Mouse (Mus musculus): ENCODE measurements at regions not wholly inside any gene's neighbourhood (a gene's known extent, or its start where the extent isn't known, plus 50 kb on each side); places are given as distances from the start of the nearest gene placed in this dataset.

DNA sequence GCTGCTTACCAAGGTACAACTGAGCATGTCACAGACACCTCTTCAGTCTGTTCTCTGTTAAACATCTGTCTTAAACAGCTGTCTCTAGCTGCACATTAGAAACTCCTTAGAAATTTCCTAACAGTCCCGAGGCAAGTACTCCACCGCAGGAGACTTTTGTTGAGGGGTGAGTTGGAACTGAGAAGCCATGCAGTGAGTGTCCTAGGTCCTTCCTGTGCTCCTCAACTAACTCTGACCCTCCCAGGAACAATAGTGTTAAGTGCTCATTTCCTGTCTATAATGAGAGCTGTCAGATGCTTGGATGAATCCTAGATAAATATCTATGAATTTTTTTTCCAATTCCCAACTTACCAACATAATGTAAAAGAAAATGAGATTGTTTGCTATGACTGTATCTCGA, 141.1 kb downstream of the Slc35b3 start:
- no peaks in the 10 kb centered on the region for H3K36me3 ChIP-seq (ENCODE audit: control insufficient read depth, insufficient read depth, low read length)
- no peak overlapping the region for H3K4me2 ChIP-seq (ENCODE audit: low read depth, low read length)
- no peak for ATAC-seq (ENCODE audit: low read depth)
- no peaks in the 10 kb centered on the region for H3K9me3 ChIP-seq (ENCODE audit: control insufficient read depth, low read length)
- H3K27ac ChIP-seq (ENCODE audit: low read depth, low read length), result no peak overlapping the region
- no peaks in the 10 kb centered on the region for H3K4me1 ChIP-seq (ENCODE audit: control insufficient read depth, insufficient read depth, low read length)
- H3K9ac ChIP-seq (replicated peaks; ENCODE audit: low read depth, low read length), result no peak overlapping the region
- no peak overlapping the region for H3K4me3 ChIP-seq (ENCODE audit: low read depth, low read length)
- H3K27me3 ChIP-seq (ENCODE audit: control insufficient read depth, insufficient read depth, low read length), result no peaks in the 10 kb centered on the region
- 82% methylated on average over 3 of the region's 3 CpGs for WGBS

DNA sequence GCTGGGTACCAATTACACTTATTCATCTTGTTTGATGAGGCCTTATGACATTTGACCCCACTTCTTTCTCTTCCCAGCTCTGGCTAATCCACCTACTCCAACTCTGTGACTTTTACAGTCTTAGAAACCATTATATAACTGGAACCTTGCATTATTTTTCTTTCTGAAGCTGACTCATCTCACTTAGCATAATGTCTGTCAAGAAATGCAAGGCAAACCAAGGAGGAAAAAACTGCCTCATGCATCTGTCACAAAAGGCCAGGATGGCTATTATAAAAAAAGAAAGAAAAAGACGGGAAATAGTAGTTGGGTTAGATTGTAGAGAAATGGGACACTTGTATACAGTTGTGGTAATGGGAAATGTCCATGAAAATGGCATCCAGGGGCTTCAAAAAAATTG, 141.9 kb downstream of the Slc35b3 start:
- Histone ChIP-seq H3K4me1 (ENCODE audit: control insufficient read depth, insufficient read depth, low read length) (no peaks in the 10 kb centered on the region), H3K27me3 (ENCODE audit: control insufficient read depth, insufficient read depth, low read length) (no peaks in the 10 kb centered on the region), H3K27ac (ENCODE audit: low read depth, low read length) (no peak overlapping the region), H3K36me3 (ENCODE audit: control insufficient read depth, insufficient read depth, low read length) (no peaks in the 10 kb centered on the region), H3K4me2 (ENCODE audit: low read depth, low read length) (no peak overlapping the region), H3K9me3 (ENCODE audit: control insufficient read depth, low read length) (no peaks in the 10 kb centered on the region), H3K4me3 (ENCODE audit: low read depth, low read length) (no peak overlapping the region), H3K9ac (replicated peaks; ENCODE audit: low read depth, low read length) (no peak overlapping the region)
- WGBS, result 74% methylated on average over 1 of the region's 1 CpGs
- no peak for ATAC-seq (ENCODE audit: low read depth)

DNA sequence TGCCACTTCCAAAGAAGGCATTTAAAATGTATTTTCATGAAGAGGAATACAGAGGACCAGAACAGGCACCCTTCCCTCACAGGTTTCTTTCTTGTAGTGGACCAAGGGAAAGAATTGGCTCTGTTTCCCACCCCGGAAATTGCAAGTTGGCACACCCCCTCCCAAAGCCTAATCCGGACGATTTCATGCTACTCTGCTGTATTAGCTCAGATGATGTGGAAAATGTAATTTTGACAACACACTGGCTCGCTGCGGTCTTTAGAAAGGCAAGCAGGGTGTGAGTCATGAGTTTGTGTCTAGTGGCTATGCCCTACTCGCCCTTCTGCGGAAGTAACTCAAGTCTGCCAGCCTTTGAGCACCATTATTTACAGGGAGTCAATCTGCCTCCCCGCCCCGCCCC, 144.4 kb downstream of the Slc35b3 start:
- H3K27ac ChIP-seq (ENCODE audit: low read depth, low read length), result no peak overlapping the region
- ATAC-seq (ENCODE audit: low read depth), result no peak
- 69% methylated on average over 9 of the region's 9 CpGs for WGBS
- H3K36me3 ChIP-seq (ENCODE audit: control insufficient read depth, insufficient read depth, low read length), result no peaks in the 10 kb centered on the region
- H3K9me3 ChIP-seq (ENCODE audit: control insufficient read depth, low read length), result no peaks in the 10 kb centered on the region
- no peak overlapping the region for H3K9ac ChIP-seq (replicated peaks; ENCODE audit: low read depth, low read length)
- H3K4me1 ChIP-seq (ENCODE audit: control insufficient read depth, insufficient read depth, low read length), result no peaks in the 10 kb centered on the region
- H3K4me3 ChIP-seq (ENCODE audit: low read depth, low read length), result no peak overlapping the region
- H3K27me3 ChIP-seq (ENCODE audit: control insufficient read depth, insufficient read depth, low read length), result no peaks in the 10 kb centered on the region
- H3K4me2 ChIP-seq (ENCODE audit: low read depth, low read length), result no peak overlapping the region

DNA sequence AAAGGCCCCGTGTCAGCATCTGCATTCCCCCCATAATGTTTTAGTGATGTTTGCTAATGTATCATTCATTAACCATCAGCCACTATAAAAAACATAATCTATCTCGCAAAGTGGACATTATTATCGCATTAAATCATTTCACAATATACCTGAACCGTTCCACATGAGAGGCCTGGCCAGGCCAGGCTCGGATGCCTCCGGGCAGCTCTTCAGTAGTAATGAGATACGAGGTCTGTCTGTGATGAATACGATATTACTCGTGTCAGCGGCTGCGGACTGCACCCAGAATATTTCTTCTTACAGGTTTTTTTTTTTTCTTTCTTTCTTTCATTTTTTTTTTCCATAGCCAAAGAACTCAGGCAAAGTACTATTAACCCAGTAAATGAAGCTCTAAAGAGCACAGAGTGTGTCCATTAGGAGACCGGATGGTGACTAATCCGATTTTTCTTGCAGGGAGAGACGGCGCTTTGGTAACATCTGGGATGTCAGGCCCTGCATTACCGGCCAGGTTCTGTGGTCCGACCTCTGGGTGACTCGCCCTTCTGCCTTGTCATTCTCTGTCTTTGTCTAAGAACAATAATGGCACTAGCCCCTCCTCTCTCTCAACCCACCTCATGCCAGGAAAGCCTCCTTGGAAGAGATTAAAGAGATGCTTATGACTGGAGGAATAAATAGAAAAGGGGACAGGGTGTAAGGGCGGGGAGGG, 145.5 kb downstream of the Slc35b3 start:
- Histone ChIP-seq H3K4me3 (ENCODE audit: low read depth, low read length) (no peak overlapping the region), H3K4me2 (ENCODE audit: low read depth, low read length) (no peak overlapping the region), H3K9ac (replicated peaks; ENCODE audit: low read depth, low read length) (no peak overlapping the region), H3K4me1 (ENCODE audit: control insufficient read depth, insufficient read depth, low read length) (no peaks in the 10 kb centered on the region), H3K27ac (ENCODE audit: low read depth, low read length) (no peak overlapping the region), H3K27me3 (ENCODE audit: control insufficient read depth, insufficient read depth, low read length) (no peaks in the 10 kb centered on the region), H3K9me3 (ENCODE audit: control insufficient read depth, low read length) (no peaks in the 10 kb centered on the region), H3K36me3 (ENCODE audit: control insufficient read depth, insufficient read depth, low read length) (no peaks in the 10 kb centered on the region)
- ATAC-seq (ENCODE audit: low read depth), result no peak; the same call in 1 of the 2 replicates
- WGBS, result 52% methylated on average over 19 of the region's 19 CpGs

GRCm38 (mm10) chr13:38798514-38798913, 139.7 kb upstream of the Eef1e1 start:
- WGBS, result 39% methylated on average over 11 of the region's 11 CpGs
- Histone ChIP-seq H3K9me3 (ENCODE audit: control insufficient read depth, low read length) (no peaks in the 10 kb centered on the region), H3K4me3 (ENCODE audit: low read depth, low read length) (no peak overlapping the region), H3K4me1 (ENCODE audit: control insufficient read depth, insufficient read depth, low read length) (no peaks in the 10 kb centered on the region), H3K4me2 (ENCODE audit: low read depth, low read length) (peak overlapping the region; percentile 1; the same call in 1 of the 2 replicates), H3K27me3 (ENCODE audit: control insufficient read depth, insufficient read depth, low read length) (no peaks in the 10 kb centered on the region), H3K27ac (ENCODE audit: low read depth, low read length) (no peak overlapping the region), H3K9ac (replicated peaks; ENCODE audit: low read depth, low read length) (no peak overlapping the region), H3K36me3 (ENCODE audit: control insufficient read depth, insufficient read depth, low read length) (no peaks in the 10 kb centered on the region)
- ATAC-seq (ENCODE audit: low read depth), result peak; percentile 34; the same call in 1 of the 2 replicates

GRCm38 (mm10) chr13:38793456-38793855, 134.6 kb upstream of the Eef1e1 start:
- Histone ChIP-seq H3K4me1 (ENCODE audit: control insufficient read depth, insufficient read depth, low read length) (no peaks in the 10 kb centered on the region), H3K9me3 (ENCODE audit: control insufficient read depth, low read length) (no peaks in the 10 kb centered on the region), H3K27ac (ENCODE audit: low read depth, low read length) (no peak overlapping the region), H3K9ac (replicated peaks; ENCODE audit: low read depth, low read length) (no peak overlapping the region), H3K4me2 (ENCODE audit: low read depth, low read length) (no peak overlapping the region), H3K4me3 (ENCODE audit: low read depth, low read length) (no peak overlapping the region), H3K27me3 (ENCODE audit: control insufficient read depth, insufficient read depth, low read length) (no peaks in the 10 kb centered on the region), H3K36me3 (ENCODE audit: control insufficient read depth, insufficient read depth, low read length) (no peaks in the 10 kb centered on the region)
- 42% methylated on average over 7 of the region's 7 CpGs for WGBS
- ATAC-seq (ENCODE audit: low read depth), result no peak

DNA sequence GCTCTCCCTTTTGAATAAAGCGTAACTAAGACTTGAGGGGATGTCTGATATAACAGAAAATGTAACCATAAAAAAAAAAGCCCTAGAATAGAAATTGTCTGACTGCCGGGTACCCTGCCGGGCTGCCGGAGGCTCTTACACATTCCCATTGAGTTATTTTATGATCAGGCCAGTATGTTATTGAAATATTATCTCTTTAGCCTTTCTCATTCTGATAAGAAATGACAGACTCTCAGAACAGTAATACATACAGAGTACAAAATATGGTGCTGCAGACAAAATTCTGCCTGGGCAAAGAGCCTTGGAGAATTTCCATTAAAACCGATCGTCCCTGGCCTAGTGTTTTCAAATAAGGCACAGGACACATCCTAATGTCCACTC, 121.8 kb upstream of the Eef1e1 start:
- Histone ChIP-seq H3K4me2 (ENCODE audit: low read depth, low read length) (no peak overlapping the region), H3K9ac (replicated peaks; ENCODE audit: low read depth, low read length) (no peak overlapping the region), H3K9me3 (ENCODE audit: control insufficient read depth, low read length) (no peaks in the 10 kb centered on the region), H3K4me1 (ENCODE audit: control insufficient read depth, insufficient read depth, low read length) (peaks cover 6% of the 10 kb centered on the region), H3K27me3 (ENCODE audit: control insufficient read depth, insufficient read depth, low read length) (no peaks in the 10 kb centered on the region), H3K4me3 (ENCODE audit: low read depth, low read length) (no peak overlapping the region), H3K27ac (ENCODE audit: low read depth, low read length) (no peak overlapping the region), H3K36me3 (ENCODE audit: control insufficient read depth, insufficient read depth, low read length) (no peaks in the 10 kb centered on the region)
- 37% methylated on average over 6 of the region's 6 CpGs for WGBS
- no peak for ATAC-seq (ENCODE audit: low read depth)

GRCm38 (mm10) chr13:38779984-38780629, 121.2 kb upstream of the Eef1e1 start:
- Histone ChIP-seq H3K27ac (ENCODE audit: low read depth, low read length) (no peak overlapping the region), H3K4me2 (ENCODE audit: low read depth, low read length) (no peak overlapping the region), H3K36me3 (ENCODE audit: control insufficient read depth, insufficient read depth, low read length) (no peaks in the 10 kb centered on the region), H3K9me3 (ENCODE audit: control insufficient read depth, low read length) (no peaks in the 10 kb centered on the region), H3K4me1 (ENCODE audit: control insufficient read depth, insufficient read depth, low read length) (peaks cover 6% of the 10 kb centered on the region), H3K27me3 (ENCODE audit: control insufficient read depth, insufficient read depth, low read length) (no peaks in the 10 kb centered on the region), H3K4me3 (ENCODE audit: low read depth, low read length) (no peak overlapping the region), H3K9ac (replicated peaks; ENCODE audit: low read depth, low read length) (no peak overlapping the region)
- WGBS, result 43% methylated on average over 14 of the region's 14 CpGs
- ATAC-seq (ENCODE audit: low read depth), result no peak

DNA sequence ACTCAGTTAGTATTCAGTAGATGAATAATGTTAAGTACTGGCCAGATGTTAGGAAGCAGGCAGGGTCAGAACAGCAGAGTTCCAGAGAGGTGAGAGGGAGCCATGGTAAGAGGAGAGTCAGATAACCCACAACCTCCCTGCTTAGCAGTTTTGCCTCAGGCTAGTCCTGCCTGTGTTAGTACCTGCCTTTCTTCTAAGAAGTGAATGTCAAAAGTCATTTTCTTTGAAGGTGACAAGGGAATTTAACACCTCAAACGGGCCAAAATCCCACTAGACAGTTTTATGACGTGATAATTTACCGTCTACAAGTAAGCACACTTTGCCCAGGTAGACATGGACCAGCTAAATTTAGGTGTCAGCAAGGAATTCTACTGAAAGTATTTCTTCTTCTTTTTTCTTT, 117.7 kb upstream of the Eef1e1 start:
- ATAC-seq (ENCODE audit: low read depth), result no peak
- H3K4me2 ChIP-seq (ENCODE audit: low read depth, low read length), result no peak overlapping the region
- H3K9ac ChIP-seq (replicated peaks; ENCODE audit: low read depth, low read length), result no peak overlapping the region
- no peaks in the 10 kb centered on the region for H3K36me3 ChIP-seq (ENCODE audit: control insufficient read depth, insufficient read depth, low read length)
- peaks cover 6% of the 10 kb centered on the region for H3K4me1 ChIP-seq (ENCODE audit: control insufficient read depth, insufficient read depth, low read length)
- no peaks in the 10 kb centered on the region for H3K27me3 ChIP-seq (ENCODE audit: control insufficient read depth, insufficient read depth, low read length)
- no peaks in the 10 kb centered on the region for H3K9me3 ChIP-seq (ENCODE audit: control insufficient read depth, low read length)
- no peak overlapping the region for H3K27ac ChIP-seq (ENCODE audit: low read depth, low read length)
- no peak overlapping the region for H3K4me3 ChIP-seq (ENCODE audit: low read depth, low read length)
- WGBS, result 78% methylated on average over 3 of the region's 3 CpGs

Measured in neural tube, embryonic 14.5 days (tissue).